Mouse (Mus musculus): ENCODE measurements around the gene Syt2. TPM values are rescaled to one million over a fixed set of nuclear protein-coding genes. Genes with fewer than 3 reads are reported as not detected.
A peak's percentile ranks its signal among the peaks of the same experiment; 100 is the strongest.

The Syt2 gene
- polyA plus RNA-seq, 1 experiment from 2014 or later: 4.1 TPM

- H3K4me1 ChIP-seq (ENCODE audit: control insufficient read depth, insufficient read depth, low read length): peaks cover 13% of the 10 kb centered on the region
- 59% methylated on average over 5 of the region's 5 CpGs for WGBS
- H3K9ac ChIP-seq (ENCODE audit: low read depth, low read length): no peak overlapping the region
- H3K27me3 ChIP-seq (ENCODE audit: control insufficient read depth, insufficient read depth, low read depth, low read length): peaks cover 5% of the 10 kb centered on the region; the same call in 1 of the 2 replicates
- H3K4me2 ChIP-seq (ENCODE audit: low read length): no peak overlapping the region
- ATAC-seq: no peak
- H3K9me3 ChIP-seq (replicated peaks; ENCODE audit: control insufficient read depth, low read length, poor library complexity, severe bottlenecking): no peaks in the 10 kb centered on the region
- H3K27ac ChIP-seq (ENCODE audit: low read length): no peak overlapping the region
- H3K36me3 ChIP-seq (ENCODE audit: control insufficient read depth, insufficient read depth, low read length): no peaks in the 10 kb centered on the region
- H3K4me3 ChIP-seq (ENCODE audit: low read depth, low read length): no peak overlapping the region
Observed at GRCm38 (mm10) chr1:134711653-134712052, 65.2 kb downstream of the Syt2 start.

GRCm38 (mm10) chr1:134712781-134713299 lies 66.4 kb downstream of the Syt2 start:
- Histone ChIP-seq H3K27ac (ENCODE audit: low read length) (no peak overlapping the region), H3K4me1 (ENCODE audit: control insufficient read depth, insufficient read depth, low read length) (peaks cover 13% of the 10 kb centered on the region), H3K4me2 (ENCODE audit: low read length) (no peak overlapping the region), H3K9me3 (replicated peaks; ENCODE audit: control insufficient read depth, low read length, poor library complexity, severe bottlenecking) (no peaks in the 10 kb centered on the region), H3K9ac (ENCODE audit: low read depth, low read length) (no peak overlapping the region), H3K27me3 (ENCODE audit: control insufficient read depth, insufficient read depth, low read depth, low read length) (peaks cover 3% of the 10 kb centered on the region; the same call in 1 of the 2 replicates), H3K36me3 (ENCODE audit: control insufficient read depth, insufficient read depth, low read length) (no peaks in the 10 kb centered on the region), H3K4me3 (ENCODE audit: low read depth, low read length) (no peak overlapping the region)
- 71% methylated on average over 9 of the region's 9 CpGs for WGBS
- ATAC-seq: no peak

- 0 out of 2 replicates have a peak, but pooled peaks have one; percentile 19 for ATAC-seq
- 2% methylated on average over 11 of the region's 11 CpGs for WGBS
Observed at GRCm38 (mm10) chr1:134713421-134713969, 67.0 kb downstream of the Syt2 start.

DNA sequence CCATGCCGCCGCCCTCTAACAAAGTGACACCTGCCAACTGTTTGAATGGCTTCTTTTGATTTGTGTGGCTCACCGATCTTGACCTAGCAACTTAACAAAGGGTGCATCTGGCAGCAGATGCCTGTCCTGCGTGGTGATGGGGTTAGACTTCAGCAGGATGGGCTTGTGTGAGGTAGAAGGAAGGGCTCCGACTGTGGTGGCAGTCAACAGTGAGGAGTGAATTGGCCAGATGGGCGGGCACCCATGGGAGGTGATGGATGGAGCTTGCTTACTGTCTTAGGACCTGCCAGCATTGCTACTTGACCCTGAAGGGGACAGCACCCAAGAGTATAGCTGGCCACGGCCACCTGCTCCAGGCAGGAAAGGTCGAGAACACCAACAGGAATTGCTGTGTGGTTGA lies 67.7 kb downstream of the Syt2 start:
- Histone ChIP-seq H3K9me3 (replicated peaks; ENCODE audit: control insufficient read depth, low read length, poor library complexity, severe bottlenecking) (no peaks in the 10 kb centered on the region), H3K4me3 (ENCODE audit: low read depth, low read length) (no peak overlapping the region), H3K27ac (ENCODE audit: low read length) (no peak overlapping the region), H3K36me3 (ENCODE audit: control insufficient read depth, insufficient read depth, low read length) (no peaks in the 10 kb centered on the region), H3K4me1 (ENCODE audit: control insufficient read depth, insufficient read depth, low read length) (peaks cover 6% of the 10 kb centered on the region), H3K9ac (ENCODE audit: low read depth, low read length) (no peak overlapping the region), H3K4me2 (ENCODE audit: low read length) (no peak overlapping the region), H3K27me3 (ENCODE audit: control insufficient read depth, insufficient read depth, low read depth, low read length) (peaks cover 3% of the 10 kb centered on the region; the same call in 1 of the 2 replicates)
- no peak for ATAC-seq
- WGBS: 34% methylated on average over 8 of the region's 8 CpGs

More at GRCm38 (mm10) chr1:134713421-134713969, 67.0 kb downstream of the Syt2 start:
- no peak overlapping the region for H3K4me2 ChIP-seq (ENCODE audit: low read length)
- H3K27ac ChIP-seq (ENCODE audit: low read length): no peak overlapping the region
- H3K36me3 ChIP-seq (ENCODE audit: control insufficient read depth, insufficient read depth, low read length): no peaks in the 10 kb centered on the region
- H3K9me3 ChIP-seq (replicated peaks; ENCODE audit: control insufficient read depth, low read length, poor library complexity, severe bottlenecking): no peaks in the 10 kb centered on the region
- H3K4me1 ChIP-seq (ENCODE audit: control insufficient read depth, insufficient read depth, low read length): peaks cover 10% of the 10 kb centered on the region
- no peak overlapping the region for H3K4me3 ChIP-seq (ENCODE audit: low read depth, low read length)
- 0 out of 2 replicates have a peak overlapping the region, but pooled peaks have one; percentile 15 for H3K9ac ChIP-seq (ENCODE audit: low read depth, low read length)
- H3K27me3 ChIP-seq (ENCODE audit: control insufficient read depth, insufficient read depth, low read depth, low read length): peaks cover 3% of the 10 kb centered on the region; the same call in 1 of the 2 replicates

GRCm38 (mm10) chr1:134715092-134715491 lies 68.6 kb downstream of the Syt2 start:
- Histone ChIP-seq H3K9me3 (replicated peaks; ENCODE audit: control insufficient read depth, low read length, poor library complexity, severe bottlenecking) (no peaks in the 10 kb centered on the region), H3K36me3 (ENCODE audit: control insufficient read depth, insufficient read depth, low read length) (no peaks in the 10 kb centered on the region), H3K4me3 (ENCODE audit: low read depth, low read length) (no peak overlapping the region), H3K4me1 (ENCODE audit: control insufficient read depth, insufficient read depth, low read length) (peaks cover 4% of the 10 kb centered on the region; the same call in 1 of the 2 replicates), H3K4me2 (ENCODE audit: low read length) (no peak overlapping the region), H3K27ac (ENCODE audit: low read length) (no peak overlapping the region), H3K27me3 (ENCODE audit: control insufficient read depth, insufficient read depth, low read depth, low read length) (peaks cover 3% of the 10 kb centered on the region; the same call in 1 of the 2 replicates), H3K9ac (ENCODE audit: low read depth, low read length) (no peak overlapping the region)
- no peak for ATAC-seq
- WGBS: 66% methylated on average over 5 of the region's 5 CpGs

DNA sequence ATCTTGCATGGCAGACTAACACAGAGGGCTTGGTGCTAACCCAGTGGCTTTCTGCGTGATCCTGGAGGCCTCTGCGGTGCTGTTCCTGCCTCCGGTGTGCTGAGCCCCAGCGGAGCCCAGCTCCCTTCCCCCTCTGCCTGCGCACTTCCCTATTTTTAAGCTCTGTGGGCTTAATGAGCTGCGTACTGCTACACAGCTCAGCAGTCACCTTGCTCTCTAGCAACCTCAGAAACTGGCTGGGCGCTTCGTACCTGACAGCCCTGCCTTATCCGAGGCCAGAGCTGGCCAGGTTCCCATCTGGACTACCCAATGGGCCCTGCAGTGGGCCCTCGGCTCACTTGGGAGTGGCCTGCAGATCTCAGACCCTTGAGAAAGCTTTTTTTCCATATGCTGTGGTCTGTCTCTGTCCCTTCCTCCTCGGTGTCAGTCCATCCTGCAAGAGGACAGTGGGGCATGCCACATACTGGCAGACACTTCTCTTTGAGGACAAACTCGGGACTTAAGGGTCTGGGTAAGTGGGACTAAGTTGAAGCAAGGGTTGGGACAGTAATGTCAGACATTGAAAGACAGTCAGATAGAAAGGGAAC lies 73.3 kb downstream of the Syt2 start:
- H3K4me2 ChIP-seq (ENCODE audit: low read length): no peak overlapping the region
- no peaks in the 10 kb centered on the region for H3K36me3 ChIP-seq (ENCODE audit: control insufficient read depth, insufficient read depth, low read length)
- no peaks in the 10 kb centered on the region for H3K9me3 ChIP-seq (replicated peaks; ENCODE audit: control insufficient read depth, low read length, poor library complexity, severe bottlenecking)
- H3K9ac ChIP-seq (ENCODE audit: low read depth, low read length): 0 out of 2 replicates have a peak overlapping the region, but pooled peaks have one; percentile 1
- peak; percentile 46 for ATAC-seq
- 38% methylated on average over 12 of the region's 12 CpGs for WGBS
- H3K4me1 ChIP-seq (ENCODE audit: control insufficient read depth, insufficient read depth, low read length): 0 out of 2 replicates have a peak, but pooled peaks cover 4% of the 10 kb centered on the region
- H3K4me3 ChIP-seq (ENCODE audit: low read depth, low read length): no peak overlapping the region
- H3K27ac ChIP-seq (ENCODE audit: low read length): no peak overlapping the region
- no peaks in the 10 kb centered on the region for H3K27me3 ChIP-seq (ENCODE audit: control insufficient read depth, insufficient read depth, low read depth, low read length)

- no peak overlapping the region for H3K27ac ChIP-seq (ENCODE audit: low read length)
- 0 out of 2 replicates have a peak, but pooled peaks cover 4% of the 10 kb centered on the region for H3K4me1 ChIP-seq (ENCODE audit: control insufficient read depth, insufficient read depth, low read length)
- no peak for ATAC-seq
- H3K4me2 ChIP-seq (ENCODE audit: low read length): no peak overlapping the region
- WGBS: 86% methylated on average over 5 of the region's 5 CpGs
- H3K9me3 ChIP-seq (replicated peaks; ENCODE audit: control insufficient read depth, low read length, poor library complexity, severe bottlenecking): no peaks in the 10 kb centered on the region
- no peaks in the 10 kb centered on the region for H3K36me3 ChIP-seq (ENCODE audit: control insufficient read depth, insufficient read depth, low read length)
- H3K4me3 ChIP-seq (ENCODE audit: low read depth, low read length): no peak overlapping the region
- H3K27me3 ChIP-seq (ENCODE audit: control insufficient read depth, insufficient read depth, low read depth, low read length): no peaks in the 10 kb centered on the region
- H3K9ac ChIP-seq (ENCODE audit: low read depth, low read length): no peak overlapping the region
Observed at GRCm38 (mm10) chr1:134721486-134721885, 75.0 kb downstream of the Syt2 start.

DNA sequence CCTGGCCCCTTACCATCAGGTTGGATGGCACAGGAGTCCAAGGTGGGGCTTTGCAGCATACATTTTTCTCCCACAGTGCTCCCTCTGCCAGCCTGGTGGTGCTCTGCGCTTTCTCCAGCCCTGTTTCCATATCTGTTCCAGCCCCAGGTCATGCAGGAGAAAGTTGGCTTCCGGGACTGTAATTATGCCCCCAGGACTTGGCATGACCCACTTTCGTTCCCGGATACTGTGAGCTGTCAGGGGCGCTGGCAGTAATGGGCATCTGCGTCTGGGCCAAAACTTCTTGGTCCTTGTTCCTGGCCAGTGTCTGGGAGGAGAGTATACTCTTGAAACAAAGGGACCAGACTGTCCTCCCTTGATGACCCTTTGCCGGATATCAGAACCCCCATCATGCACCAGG lies 76.4 kb downstream of the Syt2 start:
- no peak overlapping the region for H3K27ac ChIP-seq (ENCODE audit: low read length)
- H3K9ac ChIP-seq (ENCODE audit: low read depth, low read length): no peak overlapping the region
- no peak for ATAC-seq
- H3K36me3 ChIP-seq (ENCODE audit: control insufficient read depth, insufficient read depth, low read length): no peaks in the 10 kb centered on the region
- H3K4me3 ChIP-seq (ENCODE audit: low read depth, low read length): no peak overlapping the region
- H3K4me1 ChIP-seq (ENCODE audit: control insufficient read depth, insufficient read depth, low read length): 0 out of 2 replicates have a peak, but pooled peaks cover 4% of the 10 kb centered on the region
- 92% methylated on average over 7 of the region's 7 CpGs for WGBS
- H3K27me3 ChIP-seq (ENCODE audit: control insufficient read depth, insufficient read depth, low read depth, low read length): no peaks in the 10 kb centered on the region
- H3K9me3 ChIP-seq (replicated peaks; ENCODE audit: control insufficient read depth, low read length, poor library complexity, severe bottlenecking): no peaks in the 10 kb centered on the region
- H3K4me2 ChIP-seq (ENCODE audit: low read length): no peak overlapping the region

DNA sequence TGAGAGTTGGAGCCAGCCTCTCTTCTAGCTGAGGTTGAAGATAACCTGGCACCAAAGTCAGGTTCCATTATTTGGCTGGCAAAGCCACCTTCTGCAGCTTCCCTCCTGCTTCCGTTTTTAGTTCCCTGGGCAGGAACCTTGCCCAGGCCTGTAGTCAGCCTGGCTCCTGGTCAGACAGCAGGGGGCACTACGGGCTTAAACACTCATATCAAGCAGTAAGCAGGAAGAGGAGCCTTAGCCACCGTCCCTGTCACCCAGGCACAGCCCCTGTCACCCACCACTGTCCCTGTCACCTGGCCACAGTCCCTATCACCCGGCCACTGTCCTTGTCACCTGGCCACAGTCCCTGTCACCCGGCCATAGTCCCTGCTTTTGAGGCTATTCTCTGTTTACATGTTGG lies 78.8 kb downstream of the Syt2 start:
- no peak overlapping the region for H3K9ac ChIP-seq (ENCODE audit: low read depth, low read length)
- H3K36me3 ChIP-seq (ENCODE audit: control insufficient read depth, insufficient read depth, low read length): no peaks in the 10 kb centered on the region
- no peaks in the 10 kb centered on the region for H3K27me3 ChIP-seq (ENCODE audit: control insufficient read depth, insufficient read depth, low read depth, low read length)
- no peak overlapping the region for H3K4me3 ChIP-seq (ENCODE audit: low read depth, low read length)
- H3K27ac ChIP-seq (ENCODE audit: low read length): no peak overlapping the region
- no peak overlapping the region for H3K4me2 ChIP-seq (ENCODE audit: low read length)
- H3K4me1 ChIP-seq (ENCODE audit: control insufficient read depth, insufficient read depth, low read length): no peaks in the 10 kb centered on the region
- 51% methylated on average over 5 of the region's 5 CpGs for WGBS
- ATAC-seq: no peak
- H3K9me3 ChIP-seq (replicated peaks; ENCODE audit: control insufficient read depth, low read length, poor library complexity, severe bottlenecking): no peaks in the 10 kb centered on the region
